Mouse (Mus musculus) hindbrain, embryonic 14.5 days (tissue): Measurements from ENCODE around the gene Ankrd34b. TPM values are rescaled to one million over a fixed set of nuclear protein-coding genes. Genes with fewer than 3 reads are reported as not detected.

Experiments used
- ATAC-seq: fragments of 200-750 bp; cut with Nextera tagmentation; 2 replicates; pipeline ENCODE4 v1.8.0; 2017; ENCODE audit warnings: moderate number of reproducible peaks, mild to moderate bottlenecking, moderate TSS enrichment, moderate library complexity; ENCODE audit not compliant: low FRiP score
- DNase-seq: peaks from one replicate; pipeline ENCODE4 v3.0.0-alpha.2; 2015; ENCODE audit warnings: low spot score
- H3K27ac ChIP-seq: fragments of 300-500 bp; sonication (generic); 2 replicates; pipeline ENCODE4 v1.5.1; 2014; ENCODE audit warnings: mild to moderate bottlenecking, moderate library complexity
- H3K27me3 ChIP-seq: fragments of 300-500 bp; sonication (generic); 2 replicates; pipeline ENCODE4 v1.6.1; 2014; ENCODE audit warnings: mild to moderate bottlenecking, low read length, mixed read lengths; ENCODE audit not compliant: control insufficient read depth, insufficient read depth
- H3K36me3 ChIP-seq: fragments of 300-500 bp; sonication (generic); replicated peaks from 2 replicates; pipeline ENCODE4 v1.6.1; 2014; ENCODE audit not compliant: control insufficient read depth, insufficient read depth
- H3K4me1 ChIP-seq: fragments of 300-500 bp; sonication (generic); replicated peaks from 2 replicates; pipeline ENCODE4 v1.6.1; 2014; ENCODE audit warnings: antibody characterized with exemption, low read length, mixed read lengths; ENCODE audit not compliant: control insufficient read depth, insufficient read depth
- H3K4me2 ChIP-seq: fragments of 300-500 bp; sonication (generic); replicated peaks from 2 replicates; pipeline ENCODE4 v1.6.1; 2014; ENCODE audit warnings: mild to moderate bottlenecking, moderate library complexity
- H3K4me3 ChIP-seq: fragments of 300-500 bp; sonication (generic); replicated peaks from 2 replicates; pipeline ENCODE4 v1.5.1; 2014; ENCODE audit warnings: mild to moderate bottlenecking, low read length
- H3K9ac ChIP-seq: fragments of 300-500 bp; sonication (generic); 2 replicates; pipeline ENCODE4 v1.6.1; 2014
- H3K9me3 ChIP-seq: fragments of 300-500 bp; sonication (generic); 2 replicates; pipeline ENCODE4 v1.6.1; 2016; ENCODE audit warnings: low read length; ENCODE audit not compliant: control insufficient read depth
- WGBS: fragments of 180-500 bp; shearing (Covaris S2); extraction: QIAGEN DNeasy Blood & Tissue Kit; methylation state at CpG from one replicate; pipeline ENCODE4 v1.1.7; 2014; 5-methylcytosine and 5-hydroxymethylcytosine counted together
- polyA plus RNA-seq: library from polyadenylated mRNA; unstranded; fragments of >200 nt; fragmentation: Nextera tagmentation; extraction: Ambion mirVana; gene quantifications from 2 replicates; pipeline ENCODE4 v1.2.1, GENCODE M21; 2014

Ankrd34b gene
- polyA plus RNA-seq, 1 experiment from 2014 or later, result 2.7 TPM

GRCm38 (mm10) chr13:92483348-92483747 is 57.7 kb downstream of the Ankrd34b start:
- WGBS, result 4% methylated on average over 3 of the region's 3 CpGs
- Histone ChIP-seq H3K9ac (peak overlapping the region; percentile 53), H3K4me2 (peak overlapping the region; percentile 56), H3K4me1 (no peaks in the 10 kb centered on the region), H3K27me3 (no peaks in the 10 kb centered on the region), H3K27ac (peak overlapping the region; percentile 66), H3K36me3 (peaks cover 2% of the 10 kb centered on the region), H3K4me3 (peak overlapping the region; percentile 42), H3K9me3 (no peaks in the 10 kb centered on the region)
- ATAC-seq (peak; percentile 46), DNase-seq (peak; percentile 56)

GRCm38 (mm10) chr13:92483852-92484463 is 58.3 kb downstream of the Ankrd34b start, which contains the start of gene Fam151b:
TSS of gene Fam151b (minus strand) at chr13:92484015.
- ATAC-seq (peak; percentile 100), DNase-seq (peak; percentile 95)
- H3K9ac ChIP-seq, result peak within 1 kb of the TSS; percentile 53
- no peaks in the 10 kb centered on the region for H3K27me3 ChIP-seq
- H3K4me2 ChIP-seq, result peak within 1 kb of the TSS; percentile 56
- peaks cover 3% of the 10 kb centered on the region for H3K36me3 ChIP-seq
- H3K27ac ChIP-seq, result peak within 1 kb of the TSS; percentile 66
- H3K4me1 ChIP-seq, result no peaks in the 10 kb centered on the region
- WGBS, result 10% methylated on average over 19 of the region's 19 CpGs
- no peaks in the 10 kb centered on the region for H3K9me3 ChIP-seq
- peak within 1 kb of the TSS; percentile 42 for H3K4me3 ChIP-seq

- WGBS, result 58% methylated on average over 4 of the region's 4 CpGs
- peaks cover 42% of the 10 kb centered on the region for H3K36me3 ChIP-seq
- ATAC-seq, result no peak
- H3K4me1 ChIP-seq, result no peaks in the 10 kb centered on the region
- H3K9me3 ChIP-seq, result no peaks in the 10 kb centered on the region
- H3K27me3 ChIP-seq, result no peaks in the 10 kb centered on the region
- H3K9ac ChIP-seq, result no peak overlapping the region
- H3K27ac ChIP-seq, result no peak overlapping the region
- no peak overlapping the region for H3K4me2 ChIP-seq
- no peak for DNase-seq
- H3K4me3 ChIP-seq, result no peak overlapping the region
Measured at GRCm38 (mm10) chr13:92490817-92491216, 65.1 kb downstream of the Ankrd34b start.

Other genes with a start within 250 kb of the Ankrd34b start
- 0.40 and 1.1 TPM in 2 replicates for gene Gm20379, start 119.9 kb upstream of the Ankrd34b start, polyA plus RNA-seq
- gene Dhfr, start 71.2 kb upstream of the Ankrd34b start, polyA plus RNA-seq, result 4.7 and 5.1 TPM in 2 replicates
- gene Msh3, start 70.9 kb upstream of the Ankrd34b start, polyA plus RNA-seq, result 27.5 and 28.0 TPM in 2 replicates
- gene Fam151b, start 58.1 kb downstream of the Ankrd34b start, polyA plus RNA-seq, result not detected in 2 replicates
- 13.1 and 13.7 TPM in 2 replicates for gene Zfyve16, start 105.0 kb downstream of the Ankrd34b start, polyA plus RNA-seq
- gene Spz1, start 150.3 kb downstream of the Ankrd34b start, polyA plus RNA-seq, result not detected in 2 replicates
- gene Serinc5, start 185.2 kb downstream of the Ankrd34b start, polyA plus RNA-seq, result 18.4 and 19.2 TPM in 2 replicates